Mouse (Mus musculus): Measurements from ENCODE around the gene Hoxc6. TPM values are rescaled to one million over a fixed set of nuclear protein-coding genes. Genes with fewer than 3 reads are reported as not detected.

The Hoxc6 gene
- polyA plus RNA-seq, 1 experiment = not detected

DNA sequence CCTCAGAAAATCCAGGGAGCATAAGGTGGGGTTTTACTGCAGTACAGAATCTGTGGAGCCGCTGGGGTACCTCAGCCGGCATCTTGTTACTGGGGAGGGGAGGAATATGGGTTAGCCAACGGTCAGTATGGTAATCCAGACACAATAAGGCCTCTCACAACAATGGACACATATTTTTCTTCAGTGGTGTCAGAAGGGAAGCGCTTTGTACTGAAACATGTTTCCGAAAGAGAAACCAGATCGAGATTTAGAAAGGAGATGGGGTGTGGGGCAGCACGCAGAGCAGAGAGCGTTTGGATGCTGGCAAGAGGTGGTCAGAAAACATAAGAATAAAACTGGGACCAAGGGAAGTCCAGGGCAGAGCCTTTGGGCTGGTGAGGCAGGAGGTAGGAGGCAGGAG lies 32.1 kb downstream of the Hoxc6 start:
- 19% methylated on average over 8 of the region's 8 CpGs for WGBS
- Histone ChIP-seq H3K4me1 (ENCODE audit: control insufficient read depth, insufficient read depth, insufficient read length) (no peaks in the 10 kb centered on the region; the same call in none of the 2 replicates), H3K27ac (ENCODE audit: insufficient read depth, low read length) (no peak overlapping the region), H3K27me3 (ENCODE audit: control insufficient read depth, insufficient read depth, low read length) (peaks cover 27% of the 10 kb centered on the region), H3K36me3 (ENCODE audit: control insufficient read depth, insufficient read depth, low read length) (no peaks in the 10 kb centered on the region), H3K4me3 (ENCODE audit: extremely low read depth, insufficient read depth, insufficient read length) (no peak overlapping the region)
- TF ChIP-seq POLR2A (IDR thresholded peaks at IDR 0.05; ENCODE audit: low read depth, low read length) = no peak
- TF ChIP-seq CTCF (IDR thresholded peaks at IDR 0.05; ENCODE audit: extremely low read depth, insufficient read depth, insufficient read length, insufficient replicate concordance) = no peak
- DNase-seq (ENCODE audit: low read depth in 1 of 2, low spot score in 2 of 2) = no peak

DNA sequence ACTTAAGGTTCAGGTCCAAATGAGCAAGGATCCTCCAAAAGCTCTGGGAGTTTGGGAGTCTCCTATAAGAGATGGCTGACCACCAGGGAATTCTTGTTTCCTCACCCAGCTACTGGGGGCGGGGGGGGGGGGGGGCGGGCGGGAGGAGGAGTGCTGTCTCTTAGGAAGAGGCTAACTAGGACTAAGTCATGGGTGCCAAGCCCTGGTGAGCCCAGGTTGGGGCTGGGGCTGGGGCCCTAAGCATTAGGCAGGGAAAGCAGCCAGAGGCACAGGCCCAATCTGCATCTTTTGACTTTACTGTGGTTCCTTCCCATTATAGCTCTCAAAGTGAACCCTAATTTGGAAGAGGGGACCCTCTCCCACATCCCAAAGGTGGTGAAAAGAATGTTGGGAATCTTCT lies 34.1 kb downstream of the Hoxc6 start:
- Histone ChIP-seq H3K27ac (ENCODE audit: insufficient read depth, low read length) (no peak overlapping the region), H3K4me1 (ENCODE audit: control insufficient read depth, insufficient read depth, insufficient read length) (no peaks in the 10 kb centered on the region; the same call in none of the 2 replicates), H3K4me3 (ENCODE audit: extremely low read depth, insufficient read depth, insufficient read length) (no peak overlapping the region), H3K36me3 (ENCODE audit: control insufficient read depth, insufficient read depth, low read length) (no peaks in the 10 kb centered on the region), H3K27me3 (ENCODE audit: control insufficient read depth, insufficient read depth, low read length) (peaks cover 22% of the 10 kb centered on the region)
- DNase-seq (ENCODE audit: low read depth in 1 of 2, low spot score in 2 of 2) = no peak
- WGBS = 8% methylated on average over 2 of the region's 3 CpGs
- no peak for TF ChIP-seq POLR2A (IDR thresholded peaks at IDR 0.05; ENCODE audit: low read depth, low read length)
- TF ChIP-seq CTCF (IDR thresholded peaks at IDR 0.05; ENCODE audit: extremely low read depth, insufficient read depth, insufficient read length, insufficient replicate concordance) = no peak

DNA sequence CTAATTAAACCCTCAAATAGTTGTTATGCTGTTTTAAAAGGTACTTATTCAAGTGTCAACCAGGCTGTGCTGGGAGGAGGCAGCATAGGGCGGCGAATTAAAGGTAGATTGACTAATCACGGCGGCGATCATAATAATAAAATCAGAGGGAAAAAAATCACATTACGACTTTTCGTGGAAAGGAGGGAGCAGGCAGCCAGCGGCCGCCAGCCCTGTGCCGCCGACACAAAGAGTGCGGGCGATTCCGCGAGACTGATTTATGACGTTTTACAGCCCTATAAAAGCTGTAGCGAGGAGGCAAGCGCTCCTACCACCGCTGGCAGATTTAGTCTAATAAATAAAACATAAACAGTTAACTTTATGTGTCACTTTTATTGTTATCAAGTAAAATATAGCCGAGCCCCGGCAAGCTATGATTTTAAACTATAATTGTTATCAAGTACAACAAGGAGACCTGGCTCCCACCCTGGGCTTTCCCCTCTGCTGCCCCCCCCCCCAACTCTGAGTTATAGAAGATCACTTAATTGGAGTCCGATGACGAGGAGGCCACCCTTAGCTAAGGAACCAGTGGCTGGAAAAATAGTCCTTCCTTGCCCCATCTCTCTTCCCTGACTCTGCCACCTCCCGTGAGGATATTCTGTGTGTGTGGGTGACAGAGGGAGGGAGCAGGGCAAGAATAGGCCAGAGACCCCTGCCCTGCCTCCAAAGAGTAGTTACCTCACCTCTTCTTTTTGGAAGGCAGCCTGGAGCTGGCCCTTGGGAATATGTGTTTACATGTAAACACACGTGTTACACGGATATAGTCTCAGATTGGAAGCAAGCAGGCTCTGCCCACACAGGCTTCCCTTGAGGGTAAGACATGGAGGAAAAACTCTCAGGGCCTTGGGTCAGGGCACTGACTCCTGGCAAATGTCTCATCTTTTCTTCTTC lies 34.9 kb downstream of the Hoxc6 start:
- no peak for DNase-seq (ENCODE audit: low read depth in 1 of 2, low spot score in 2 of 2)
- H3K4me3 ChIP-seq (ENCODE audit: extremely low read depth, insufficient read depth, insufficient read length) = no peak overlapping the region
- peaks cover 20% of the 10 kb centered on the region for H3K27me3 ChIP-seq (ENCODE audit: control insufficient read depth, insufficient read depth, low read length)
- WGBS = 4% methylated on average over 26 of the region's 26 CpGs
- no peak overlapping the region for H3K27ac ChIP-seq (ENCODE audit: insufficient read depth, low read length)
- H3K36me3 ChIP-seq (ENCODE audit: control insufficient read depth, insufficient read depth, low read length) = no peaks in the 10 kb centered on the region
- H3K4me1 ChIP-seq (ENCODE audit: control insufficient read depth, insufficient read depth, insufficient read length) = no peaks in the 10 kb centered on the region; the same call in none of the 2 replicates
- TF ChIP-seq POLR2A (IDR thresholded peaks at IDR 0.05; ENCODE audit: low read depth, low read length) = no peak
- TF ChIP-seq CTCF (IDR thresholded peaks at IDR 0.05; ENCODE audit: extremely low read depth, insufficient read depth, insufficient read length, insufficient replicate concordance) = no peak

DNA sequence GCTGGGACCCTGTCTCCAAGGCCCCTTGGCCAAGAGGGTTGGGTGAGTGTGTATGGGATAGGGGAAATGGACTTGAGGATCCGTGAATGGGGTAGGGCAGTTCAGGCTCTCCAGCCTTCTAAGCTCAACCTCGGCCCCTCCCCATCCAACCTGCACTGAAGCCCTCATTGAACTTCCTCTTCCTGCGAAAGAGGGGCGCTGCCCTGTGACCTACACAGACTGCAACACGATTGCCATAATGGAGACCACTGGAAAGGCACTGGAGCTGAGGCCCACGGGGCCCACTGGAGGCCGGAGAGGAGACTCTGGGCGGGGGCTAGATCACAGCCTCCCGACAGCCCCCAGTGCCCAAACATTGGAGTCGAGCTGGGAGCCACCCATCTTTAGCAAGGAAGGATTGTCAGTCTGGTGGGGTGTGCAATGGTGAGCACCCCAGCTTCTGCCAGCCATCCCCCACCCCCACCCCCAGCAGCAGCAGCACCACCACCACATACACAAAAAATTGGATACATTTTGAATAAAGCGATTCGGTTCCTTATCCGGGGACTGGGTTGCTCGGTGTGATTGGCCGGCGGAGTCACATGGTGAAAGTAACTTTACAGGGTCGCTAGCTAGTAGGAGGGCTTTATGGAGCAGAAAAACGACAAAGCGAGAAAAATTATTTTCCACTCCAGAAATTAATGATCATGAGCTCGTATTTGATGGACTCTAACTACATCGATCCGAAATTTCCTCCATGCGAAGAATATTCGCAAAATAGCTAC lies 36.2 kb downstream of the Hoxc6 start:
- H3K4me1 ChIP-seq (ENCODE audit: control insufficient read depth, insufficient read depth, insufficient read length) = no peaks in the 10 kb centered on the region; the same call in none of the 2 replicates
- H3K36me3 ChIP-seq (ENCODE audit: control insufficient read depth, insufficient read depth, low read length) = no peaks in the 10 kb centered on the region
- no peak for TF ChIP-seq POLR2A (IDR thresholded peaks at IDR 0.05; ENCODE audit: low read depth, low read length)
- TF ChIP-seq CTCF (IDR thresholded peaks at IDR 0.05; ENCODE audit: extremely low read depth, insufficient read depth, insufficient read length, insufficient replicate concordance) = no peak
- DNase-seq (ENCODE audit: low read depth in 1 of 2, low spot score in 2 of 2) = no peak
- 5% methylated on average over 24 of the region's 24 CpGs for WGBS
- H3K27ac ChIP-seq (ENCODE audit: insufficient read depth, low read length) = no peak overlapping the region
- H3K27me3 ChIP-seq (ENCODE audit: control insufficient read depth, insufficient read depth, low read length) = peaks cover 20% of the 10 kb centered on the region
- H3K4me3 ChIP-seq (ENCODE audit: extremely low read depth, insufficient read depth, insufficient read length) = no peak overlapping the region

DNA sequence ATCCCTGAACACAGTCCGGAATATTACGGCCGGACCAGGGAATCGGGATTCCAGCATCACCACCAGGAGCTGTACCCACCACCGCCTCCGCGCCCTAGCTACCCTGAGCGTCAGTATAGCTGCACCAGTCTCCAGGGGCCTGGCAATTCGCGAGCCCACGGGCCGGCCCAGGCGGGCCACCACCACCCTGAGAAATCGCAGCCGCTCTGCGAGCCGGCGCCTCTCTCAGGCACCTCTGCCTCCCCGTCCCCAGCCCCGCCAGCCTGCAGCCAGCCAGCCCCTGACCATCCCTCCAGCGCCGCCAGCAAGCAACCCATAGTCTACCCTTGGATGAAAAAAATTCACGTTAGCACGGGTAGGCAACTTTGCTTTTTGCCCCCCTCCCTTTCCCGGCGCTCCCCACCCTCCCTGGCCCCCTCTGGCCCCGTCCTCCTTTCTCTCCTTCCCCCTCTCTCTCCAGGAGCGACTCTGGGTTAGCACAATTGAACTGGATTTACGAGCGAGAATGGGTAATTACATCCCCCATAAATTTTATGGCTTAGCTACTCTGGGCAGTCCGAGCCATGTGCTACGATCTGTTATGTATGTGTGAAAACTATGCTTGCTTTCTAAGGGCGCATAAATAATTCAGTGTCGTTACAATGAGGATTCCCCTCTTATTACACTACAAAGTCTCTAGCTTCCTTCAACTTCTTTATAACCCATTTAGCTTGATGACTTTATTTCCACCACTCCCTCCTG lies 36.9 kb downstream of the Hoxc6 start:
- 4% methylated on average over 33 of the region's 34 CpGs for WGBS

DNA sequence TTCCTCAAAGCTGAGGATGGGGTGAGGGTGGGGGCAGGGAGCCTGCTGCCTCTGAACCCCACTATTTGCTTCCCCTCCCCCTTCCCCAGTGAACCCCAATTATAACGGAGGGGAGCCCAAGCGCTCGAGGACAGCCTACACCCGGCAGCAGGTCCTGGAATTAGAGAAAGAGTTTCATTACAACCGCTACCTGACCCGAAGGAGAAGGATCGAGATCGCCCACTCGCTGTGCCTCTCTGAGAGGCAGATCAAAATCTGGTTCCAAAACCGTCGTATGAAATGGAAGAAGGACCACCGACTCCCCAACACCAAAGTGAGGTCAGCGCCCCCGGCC lies 37.5 kb downstream of the Hoxc6 start:
- 5% methylated on average over 14 of the region's 14 CpGs for WGBS
- peaks cover 18% of the 10 kb centered on the region for H3K27me3 ChIP-seq (ENCODE audit: control insufficient read depth, insufficient read depth, low read length)
- DNase-seq (ENCODE audit: low read depth in 1 of 2, low spot score in 2 of 2) = no peak
- TF ChIP-seq CTCF (IDR thresholded peaks at IDR 0.05; ENCODE audit: extremely low read depth, insufficient read depth, insufficient read length, insufficient replicate concordance) (no peak), POLR2A (IDR thresholded peaks at IDR 0.05; ENCODE audit: low read depth, low read length) (no peak)
- H3K4me1 ChIP-seq (ENCODE audit: control insufficient read depth, insufficient read depth, insufficient read length) = no peaks in the 10 kb centered on the region; the same call in none of the 2 replicates
- no peak overlapping the region for H3K4me3 ChIP-seq (ENCODE audit: extremely low read depth, insufficient read depth, insufficient read length)
- no peaks in the 10 kb centered on the region for H3K36me3 ChIP-seq (ENCODE audit: control insufficient read depth, insufficient read depth, low read length)
- H3K27ac ChIP-seq (ENCODE audit: insufficient read depth, low read length) = no peak overlapping the region

More for the DNA sequence above, 36.9 kb downstream of the Hoxc6 start:
- Histone ChIP-seq H3K4me3 (ENCODE audit: extremely low read depth, insufficient read depth, insufficient read length) (no peak overlapping the region), H3K4me1 (ENCODE audit: control insufficient read depth, insufficient read depth, insufficient read length) (no peaks in the 10 kb centered on the region; the same call in none of the 2 replicates), H3K36me3 (ENCODE audit: control insufficient read depth, insufficient read depth, low read length) (no peaks in the 10 kb centered on the region), H3K27me3 (ENCODE audit: control insufficient read depth, insufficient read depth, low read length) (peaks cover 20% of the 10 kb centered on the region), H3K27ac (ENCODE audit: insufficient read depth, low read length) (no peak overlapping the region)
- no peak for DNase-seq (ENCODE audit: low read depth in 1 of 2, low spot score in 2 of 2)
- TF ChIP-seq POLR2A (IDR thresholded peaks at IDR 0.05; ENCODE audit: low read depth, low read length) (no peak), CTCF (IDR thresholded peaks at IDR 0.05; ENCODE audit: extremely low read depth, insufficient read depth, insufficient read length, insufficient replicate concordance) (no peak)
